Mouse (Mus musculus) thymus, postnatal 0 days (tissue): Measurements from ENCODE around the gene Cep19. TPM values are rescaled to one million over a fixed set of nuclear protein-coding genes. Genes with fewer than 3 reads are reported as not detected.

Experiments used
- DNase-seq: peaks from one replicate; pipeline ENCODE4 v3.0.0-alpha.2; 2015; ENCODE audit warnings: low spot score
- polyA plus RNA-seq: library from polyadenylated mRNA; unstranded; fragments of >200 nt; fragmentation: Nextera tagmentation; extraction: Ambion mirVana; gene quantifications from 2 replicates; pipeline ENCODE4 v1.2.1, GENCODE M21; 2015

Gene Cep19
- polyA plus RNA-seq, 1 experiment from 2014 or later = 48.0 TPM

- peak; percentile 83 for DNase-seq
Measured at GRCm38 (mm10) chr16:32107342-32108045, 7.9 kb downstream of the Cep19 start.

GRCm38 (mm10) chr16:32108170-32108569 lies 8.6 kb downstream of the Cep19 start:
- peak; percentile 74 for DNase-seq

DNA sequence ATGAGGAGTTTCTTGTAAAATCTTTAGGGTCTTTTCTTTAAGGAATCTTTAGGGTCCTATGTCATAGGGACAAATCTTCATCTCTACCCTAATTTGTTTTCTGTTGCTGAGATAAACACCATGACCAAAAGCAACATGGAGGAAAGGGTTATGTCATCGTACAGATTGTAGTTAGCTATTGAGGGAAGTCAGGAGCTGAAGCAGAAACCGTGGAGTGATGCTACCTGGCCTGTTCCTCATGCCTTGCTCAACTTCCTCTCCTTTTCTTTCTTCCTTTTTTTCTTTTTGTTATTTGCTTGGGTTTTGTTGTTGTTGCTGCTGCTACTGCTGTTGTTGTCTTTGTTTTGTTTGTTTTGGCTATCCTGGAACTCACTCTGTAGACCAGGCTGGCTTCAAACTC lies 9.0 kb downstream of the Cep19 start:
- no peak for DNase-seq

DNA sequence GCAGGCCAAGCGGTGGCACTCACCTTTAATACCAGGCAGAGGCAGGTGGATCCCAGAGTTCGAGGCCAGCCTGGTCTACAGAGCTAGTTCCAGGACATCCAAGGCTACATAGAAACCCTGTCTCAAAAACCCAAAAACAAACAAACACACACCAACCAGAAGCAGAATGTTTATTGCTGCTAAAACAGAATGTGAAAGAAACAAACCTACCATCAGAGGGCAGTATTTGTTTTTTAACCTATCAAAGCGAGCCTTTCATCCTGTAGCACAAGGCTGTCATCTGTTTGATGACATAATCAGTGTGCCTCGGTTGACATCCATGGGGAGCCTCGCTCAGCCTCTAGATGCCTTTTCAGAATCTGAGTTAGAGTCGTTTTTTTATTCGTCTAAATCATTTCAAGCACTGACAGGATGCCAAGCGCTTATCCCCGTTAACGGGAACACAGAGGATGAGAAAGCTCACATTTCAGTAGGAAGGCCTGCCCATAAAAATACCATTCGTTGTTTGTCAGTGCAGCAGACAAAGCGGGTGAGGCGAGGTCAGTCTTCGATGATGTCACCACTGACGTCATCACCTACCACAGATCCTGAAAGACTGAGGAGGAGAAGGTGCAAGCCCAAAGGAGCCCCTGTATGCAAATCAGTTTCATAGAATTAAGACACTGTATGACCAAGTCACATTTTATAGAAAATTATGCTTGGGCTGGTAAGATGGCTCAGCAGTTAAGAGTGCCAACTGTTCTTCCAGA lies 11.5 kb downstream of the Cep19 start:
- peak; percentile 63 for DNase-seq

- peak; percentile 58 for DNase-seq
Measured at GRCm38 (mm10) chr16:32113541-32114218, 14.1 kb downstream of the Cep19 start.

GRCm38 (mm10) chr16:32114406-32114805 lies 14.8 kb downstream of the Cep19 start:
- no peak for DNase-seq

DNA sequence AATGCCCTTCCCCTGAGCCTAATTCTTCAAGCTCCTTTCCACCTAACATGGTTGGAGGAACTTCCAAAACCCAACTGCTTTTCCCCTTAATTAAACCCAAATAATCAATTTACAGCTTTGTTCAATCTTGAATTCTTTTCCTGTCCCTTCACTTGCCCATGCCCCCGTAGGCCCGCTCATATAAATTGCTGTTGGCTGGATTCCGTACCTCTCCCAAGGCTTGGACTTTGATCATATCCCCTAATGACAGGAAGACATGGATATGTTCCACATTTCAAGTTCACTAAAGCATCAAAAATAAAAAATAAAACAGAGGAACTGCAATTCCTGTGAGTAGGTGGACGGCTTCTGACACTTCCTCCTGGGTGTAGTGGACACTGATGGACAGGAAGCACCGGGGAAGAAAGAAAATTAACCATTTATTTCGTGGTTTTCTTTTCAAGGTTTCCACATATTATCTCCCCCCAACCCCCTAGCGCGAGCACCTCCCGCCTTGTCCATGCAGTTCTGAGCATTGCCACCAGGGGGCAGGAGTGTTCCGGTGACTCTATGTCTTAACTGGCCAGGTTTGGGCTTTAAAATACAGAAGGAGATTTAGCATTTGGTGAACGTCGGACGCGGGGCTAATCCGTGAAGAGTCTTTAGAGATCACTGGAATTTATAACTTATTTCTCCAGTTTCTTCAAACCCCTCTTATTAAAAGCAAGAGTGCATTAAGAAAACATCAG lies 15.5 kb downstream of the Cep19 start:
- DNase-seq = peak; percentile 86

DNA sequence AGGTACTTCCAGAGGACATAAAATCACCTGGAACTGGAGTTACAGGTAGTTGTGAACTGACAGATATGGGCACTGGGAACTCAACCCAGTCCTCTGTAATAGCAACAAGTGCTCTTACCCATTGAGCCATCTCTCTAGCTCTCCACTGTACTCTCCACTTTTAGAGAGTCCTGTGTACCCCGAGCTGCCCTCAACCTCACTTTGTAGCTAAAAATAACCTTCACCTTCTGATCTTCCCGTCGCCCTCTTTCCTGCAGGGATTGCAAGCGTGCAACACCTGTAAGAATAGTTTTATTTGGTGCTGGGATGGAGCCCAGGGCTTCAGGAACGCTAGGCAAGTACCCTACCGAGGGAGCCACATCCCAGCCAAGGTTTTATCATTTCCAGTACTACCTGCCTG lies 16.2 kb downstream of the Cep19 start:
- no peak for DNase-seq

GRCm38 (mm10) chr16:32116186-32116585 lies 16.6 kb downstream of the Cep19 start:
- no peak for DNase-seq

- no peak for DNase-seq
Measured at GRCm38 (mm10) chr16:32120454-32120853, 20.9 kb downstream of the Cep19 start.

GRCm38 (mm10) chr16:32124020-32124419 lies 24.4 kb downstream of the Cep19 start:
- DNase-seq = no peak

- no peak for DNase-seq
Measured at GRCm38 (mm10) chr16:32124444-32125335, 25.1 kb downstream of the Cep19 start.

- DNase-seq = no peak
Measured at GRCm38 (mm10) chr16:32125364-32125763, 25.8 kb downstream of the Cep19 start.

GRCm38 (mm10) chr16:32127046-32127445 lies 27.4 kb downstream of the Cep19 start:
- DNase-seq = no peak

- DNase-seq = no peak
Measured at GRCm38 (mm10) chr16:32129449-32130189, 30.0 kb downstream of the Cep19 start.

GRCm38 (mm10) chr16:32130190-32130826 lies 30.7 kb downstream of the Cep19 start:
- peak; percentile 84 for DNase-seq

DNA sequence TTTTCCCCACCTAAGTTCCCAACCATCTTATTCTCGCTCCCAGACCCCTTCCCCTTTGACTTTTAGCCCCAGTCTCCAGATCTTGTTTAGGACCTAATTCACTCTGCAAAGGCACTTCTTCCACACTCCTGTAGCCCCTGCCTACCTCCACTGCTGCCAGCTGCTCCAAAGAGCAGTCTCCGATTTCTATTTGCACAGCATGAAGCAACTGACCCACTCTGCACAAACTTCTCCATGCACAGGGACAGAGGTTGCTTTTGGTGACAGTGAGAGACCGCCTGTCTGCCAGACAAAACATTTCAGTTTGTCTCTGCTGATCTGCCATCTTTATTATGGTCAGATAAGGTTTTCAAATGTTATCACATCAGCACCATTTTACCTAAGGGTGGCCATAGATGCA lies 33.5 kb downstream of the Cep19 start:
- DNase-seq = no peak

DNA sequence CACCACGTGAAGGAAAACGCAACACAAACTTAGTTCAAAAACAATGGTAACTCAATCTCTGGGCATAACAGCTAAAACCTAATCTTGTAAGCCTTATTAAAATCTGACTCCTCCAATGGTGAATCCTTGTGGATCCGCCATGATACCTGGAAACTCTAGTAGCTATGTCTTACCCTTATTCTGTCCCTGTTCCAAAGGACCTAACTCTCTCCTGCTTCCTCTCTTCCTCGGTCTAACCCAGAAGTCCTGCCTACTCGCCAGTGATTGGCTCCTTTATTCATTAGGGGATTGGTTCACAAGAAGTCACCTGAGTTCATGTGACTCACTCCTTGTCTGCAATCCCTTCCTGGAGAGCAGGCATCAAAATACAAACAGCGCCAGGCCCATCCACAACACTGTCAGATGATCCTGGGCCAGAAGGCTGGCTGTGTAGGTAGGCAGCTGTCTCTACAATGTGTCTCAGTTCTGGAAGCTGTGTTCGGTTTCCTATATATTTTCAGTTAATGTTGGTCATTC lies 36.3 kb downstream of the Cep19 start:
- DNase-seq = no peak

DNA sequence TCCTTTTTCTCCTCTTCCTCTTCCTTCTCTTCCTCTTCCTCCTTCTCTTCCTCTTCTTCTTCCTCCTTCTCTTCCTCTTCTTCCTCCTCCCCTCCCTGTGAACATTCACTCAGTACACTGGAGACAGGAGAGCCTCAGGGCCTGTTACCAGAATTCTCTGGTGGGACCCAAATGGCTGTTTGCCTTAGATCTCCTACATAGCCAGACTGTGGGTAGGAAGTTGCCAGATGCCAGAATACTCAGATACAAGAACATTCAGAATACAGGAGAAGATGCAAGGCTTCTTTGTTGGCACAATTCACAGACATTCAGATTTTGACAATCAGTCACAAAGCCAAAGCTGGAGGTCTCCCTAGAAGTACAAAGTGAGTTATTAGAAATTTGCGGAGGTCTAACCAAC lies 39.4 kb downstream of the Cep19 start:
- DNase-seq = no peak
